Mouse (Mus musculus) lung, postnatal 0 days (tissue): ENCODE data around the gene Gpr50. TPM values are rescaled to one million over a fixed set of nuclear protein-coding genes. Genes with fewer than 3 reads are reported as not detected.

Experiments used
- ATAC-seq: fragments of 200-750 bp; cut with Nextera tagmentation; 2 replicates; pipeline ENCODE4 v1.8.0; 2017; ENCODE audit warnings: moderate library complexity
- DNase-seq: peaks from one replicate; pipeline ENCODE4 v3.0.0-alpha.2; 2016; ENCODE audit warnings: low spot score
- H3K27ac ChIP-seq: fragments of 300-500 bp; sonication (generic); 2 replicates; pipeline ENCODE4 v1.5.1; 2014; ENCODE audit warnings: antibody characterized with exemption, mild to moderate bottlenecking, low read length, mixed read lengths
- H3K27me3 ChIP-seq: fragments of 300-500 bp; sonication (generic); replicated peaks from 2 replicates; pipeline ENCODE4 v1.6.1; 2014; ENCODE audit warnings: low read length, mixed read lengths; ENCODE audit not compliant: insufficient read depth
- H3K36me3 ChIP-seq: fragments of 300-500 bp; sonication (generic); 2 replicates; pipeline ENCODE4 v1.6.1; 2014; ENCODE audit warnings: low read length, mixed read lengths; ENCODE audit not compliant: insufficient read depth
- H3K4me1 ChIP-seq: fragments of 300-500 bp; sonication (generic); 2 replicates; pipeline ENCODE4 v1.6.1; 2014; ENCODE audit warnings: antibody characterized with exemption, low read depth, low read length, mixed read lengths; ENCODE audit not compliant: insufficient read depth
- H3K4me2 ChIP-seq: fragments of 300-500 bp; sonication (generic); replicated peaks from 2 replicates; pipeline ENCODE4 v1.6.1; 2014; ENCODE audit warnings: low read depth, mild to moderate bottlenecking, low read length, moderate library complexity, mixed read lengths
- H3K4me3 ChIP-seq: fragments of 300-500 bp; sonication (generic); 2 replicates; pipeline ENCODE4 v1.5.1; 2014; ENCODE audit warnings: low read depth, low read length
- H3K9ac ChIP-seq: fragments of 300-500 bp; sonication (generic); replicated peaks from 2 replicates; pipeline ENCODE4 v1.6.1; 2014; ENCODE audit warnings: low read depth, mild to moderate bottlenecking
- H3K9me3 ChIP-seq: fragments of 300-500 bp; sonication (generic); 2 replicates; pipeline ENCODE4 v1.6.1; 2016; ENCODE audit warnings: low read length, mixed read lengths
- CTCF ChIP-seq: IDR thresholded peaks from 2 replicates; pipeline ENCODE4 v1.5.1; 2016; ENCODE audit warnings: antibody characterized with exemption, mild to moderate bottlenecking
- EP300 ChIP-seq: IDR thresholded peaks from 2 replicates; pipeline ENCODE4 v1.6.1; 2016; ENCODE audit warnings: antibody characterized with exemption, mild to moderate bottlenecking, control low read depth
- WGBS: fragments of 180-500 bp; shearing (Covaris S2); extraction: QIAGEN DNeasy Blood & Tissue Kit; methylation state at CpG from one replicate; pipeline ENCODE4 v1.1.7; 2014; 5-methylcytosine and 5-hydroxymethylcytosine counted together
- polyA plus RNA-seq: library from polyadenylated mRNA; unstranded; fragments of >200 nt; fragmentation: Nextera tagmentation; extraction: Ambion mirVana; gene quantifications from 2 replicates; pipeline ENCODE4 v1.2.1, GENCODE M21; 2015

The Gpr50 gene
- polyA plus RNA-seq, 1 experiment from 2014 or later, result not detected

DNA sequence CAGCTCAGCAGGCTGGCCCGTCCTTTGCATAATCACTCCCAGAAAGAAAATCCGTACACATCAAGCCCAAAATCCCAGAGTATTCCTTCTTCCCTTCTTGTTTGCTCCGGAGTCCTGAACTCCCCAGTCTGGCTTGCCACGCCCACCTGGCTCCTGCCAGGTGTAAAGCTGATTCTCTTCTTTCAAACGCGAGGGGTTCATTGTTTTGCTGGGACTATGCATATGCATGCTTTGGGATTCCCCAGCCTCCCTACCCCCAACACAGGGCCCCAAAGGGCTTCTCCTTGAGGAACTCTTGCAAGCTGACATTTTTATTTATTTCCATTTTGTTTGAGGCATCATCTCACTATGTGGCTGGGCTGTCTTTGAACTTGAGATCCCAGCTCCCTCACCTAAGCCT lies 6.8 kb downstream of the Gpr50 start:
- no peaks in the 10 kb centered on the region for H3K36me3 ChIP-seq
- no peak overlapping the region for H3K9ac ChIP-seq
- peaks cover 4% of the 10 kb centered on the region; the same call in 1 of the 2 replicates for H3K27me3 ChIP-seq
- ATAC-seq (no peak), DNase-seq (no peak)
- 16% methylated on average over 6 of the region's 6 CpGs for WGBS
- H3K4me3 ChIP-seq, result no peak overlapping the region
- no peak overlapping the region for H3K27ac ChIP-seq
- no peaks in the 10 kb centered on the region for H3K9me3 ChIP-seq
- no peak overlapping the region for H3K4me2 ChIP-seq
- TF ChIP-seq CTCF (no peak), EP300 (no peak)
- no peaks in the 10 kb centered on the region for H3K4me1 ChIP-seq

DNA sequence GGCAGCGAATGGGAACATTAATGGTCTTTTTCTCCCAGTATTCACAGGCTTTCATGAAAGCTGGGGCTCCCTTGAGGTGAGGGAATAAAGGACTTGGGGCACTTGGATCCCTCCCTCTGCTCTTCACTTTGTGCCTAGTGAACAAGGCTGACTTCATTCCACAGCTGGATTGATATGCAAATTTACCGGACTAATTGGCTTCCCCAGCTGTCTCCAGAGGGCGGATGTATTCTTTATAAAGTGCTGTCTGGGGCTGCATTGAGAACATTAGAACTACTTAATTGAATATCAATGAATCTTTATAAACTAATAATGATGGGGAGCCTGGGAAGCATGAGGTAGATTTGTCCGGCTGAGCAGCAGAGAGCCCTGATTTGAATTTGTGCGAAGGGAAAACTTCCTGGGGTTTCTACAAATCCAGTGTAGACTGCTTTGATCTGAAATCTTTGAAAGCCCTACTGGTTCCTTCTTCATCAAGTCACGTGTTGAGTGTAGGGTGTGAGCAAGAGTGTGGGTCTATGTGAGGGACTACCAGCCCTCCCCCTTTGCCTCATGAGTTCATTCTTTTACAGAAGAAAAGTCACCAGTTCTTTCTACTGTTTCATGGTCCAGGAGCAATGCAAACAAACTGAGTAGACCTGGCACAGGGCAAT lies 37.5 kb downstream of the Gpr50 start:
- Histone ChIP-seq H3K4me3 (no peak overlapping the region), H3K4me1 (no peaks in the 10 kb centered on the region), H3K36me3 (no peaks in the 10 kb centered on the region), H3K27ac (no peak overlapping the region), H3K9me3 (no peaks in the 10 kb centered on the region), H3K27me3 (no peaks in the 10 kb centered on the region), H3K9ac (no peak overlapping the region), H3K4me2 (no peak overlapping the region)
- TF ChIP-seq EP300, result no peak
- TF ChIP-seq CTCF, result no peak
- WGBS, result 31% methylated on average over 6 of the region's 6 CpGs
- ATAC-seq, result no peak
- DNase-seq, result no peak

Other genes starting within 250 kb of the Gpr50 start
- 17.0 and 21.1 TPM in 2 replicates for gene Cd99l2, start 170.8 kb upstream of the Gpr50 start, polyA plus RNA-seq
- 57.1 and 64.4 TPM in 2 replicates for gene Hmgb3, start 107.7 kb upstream of the Gpr50 start, polyA plus RNA-seq
- gene Vma21, start 152.3 kb downstream of the Gpr50 start, polyA plus RNA-seq, result 55.7 and 58.4 TPM in 2 replicates